In genomic region chr15:79028823-79029484, GRCm38 (mm10) we compare ENCODE assay signal across 9 mouse cellular contexts. TPM values are rescaled to one million over a fixed set of nuclear protein-coding genes. Genes with fewer than 3 reads are reported as not detected.
A peak's percentile ranks its signal among the peaks of the same experiment; 100 is the strongest.
DNase-seq lines count a peak whose midpoint lies in the region; ATAC-seq and TF ChIP-seq lines count a peak whose summit lies in the region.
"Had no signal": no experiment of that assay in that cellular context is flagged by ENCODE, and none has a peak within 500 bp of the region (broad histone marks: within the 10 kb centered on the region; RNA-seq: fewer than 3 reads in every experiment).

No protein-coding gene starts in this region.

- TF ChIP-seq POLR2A in bone marrow macrophage, adult 2 months (IDR thresholded peaks at IDR 0.05; ENCODE audit: borderline replicate concordance, low read depth, low read length), result no peak

- no peak for ATAC-seq in kidney, embryonic 16.5 days (ENCODE audit: low FRiP score, low TSS enrichment)
- ATAC-seq in hindbrain, embryonic 12.5 days (ENCODE audit: low FRiP score), result no peak
- no peak for ATAC-seq in midbrain, embryonic 14.5 days (ENCODE audit: low FRiP score, low TSS enrichment)
- no peak for ATAC-seq in activated CD4-positive, CD25-positive, alpha-beta regulatory T cell, adult 4 months

- peak overlapping the region; percentile 97 for H3K4me2 ChIP-seq in kidney, embryonic 16.5 days (replicated peaks; ENCODE audit: low read depth, low read length)
- peak overlapping the region; percentile 99 for H3K4me2 ChIP-seq in hindbrain, embryonic 12.5 days (replicated peaks)
- H3K4me2 ChIP-seq in midbrain, embryonic 14.5 days (ENCODE audit: low read length), result peak overlapping the region; percentile 99

- H3K9me3 ChIP-seq in kidney, embryonic 16.5 days (ENCODE audit: low read length), result no peaks in the 10 kb centered on the region
- no peaks in the 10 kb centered on the region for H3K9me3 ChIP-seq in hindbrain, embryonic 12.5 days (replicated peaks)
- H3K9me3 ChIP-seq in midbrain, embryonic 14.5 days (ENCODE audit: control insufficient read depth, low read length), result no peaks in the 10 kb centered on the region

- H3K4me3 ChIP-seq in kidney, embryonic 16.5 days (ENCODE audit: low read length), result peak overlapping the region; percentile 79
- H3K4me3 ChIP-seq in bone marrow macrophage, adult 2 months (ENCODE audit: insufficient read depth, low read length), result peak overlapping the region; percentile 80
- H3K4me3 ChIP-seq in hindbrain, embryonic 12.5 days, result peak overlapping the region; percentile 71
- H3K4me3 ChIP-seq in midbrain, embryonic 14.5 days (replicated peaks; ENCODE audit: low read depth, low read length), result peak overlapping the region; percentile 66

- 15% methylated on average over 16 of the region's 16 CpGs for WGBS in kidney, embryonic 16.5 days
- WGBS in hindbrain, embryonic 12.5 days, result 29% methylated on average over 16 of the region's 16 CpGs
- 22% methylated on average over 16 of the region's 16 CpGs for WGBS in midbrain, embryonic 14.5 days

- no peaks in the 10 kb centered on the region for H3K27me3 ChIP-seq in kidney, embryonic 16.5 days (ENCODE audit: insufficient read depth, low read length)
- H3K27me3 ChIP-seq in hindbrain, embryonic 12.5 days, result peaks cover 5% of the 10 kb centered on the region
- H3K27me3 ChIP-seq in midbrain, embryonic 14.5 days (ENCODE audit: control insufficient read depth, insufficient read depth, low read length), result no peaks in the 10 kb centered on the region

- H3K27ac ChIP-seq in kidney, embryonic 16.5 days (ENCODE audit: low read length), result peak overlapping the region; percentile 98
- peak overlapping the region; percentile 41; the same call in 1 of the 2 replicates for H3K27ac ChIP-seq in bone marrow macrophage, adult 2 months (ENCODE audit: insufficient read depth, low read depth, low read length)
- peak overlapping the region; percentile 98 for H3K27ac ChIP-seq in hindbrain, embryonic 12.5 days
- peak overlapping the region; percentile 93 for H3K27ac ChIP-seq in midbrain, embryonic 14.5 days (replicated peaks; ENCODE audit: low read depth, low read length)

- peaks cover 43% of the 10 kb centered on the region for H3K4me1 ChIP-seq in kidney, embryonic 16.5 days (ENCODE audit: insufficient read depth, low read length)
- H3K4me1 ChIP-seq in bone marrow macrophage, adult 2 months (ENCODE audit: control insufficient read depth, insufficient read depth, low read length), result peaks cover 19% of the 10 kb centered on the region
- H3K4me1 ChIP-seq in hindbrain, embryonic 12.5 days, result peaks cover 45% of the 10 kb centered on the region
- H3K4me1 ChIP-seq in midbrain, embryonic 14.5 days (ENCODE audit: control insufficient read depth, insufficient read depth, low read length), result peaks cover 32% of the 10 kb centered on the region

- no peak for TF ChIP-seq CTCF in bone marrow macrophage, adult 2 months (IDR thresholded peaks at IDR 0.05; ENCODE audit: low read depth, low read length)

- DNase-seq in kidney, adult 9 months, result no peak
- DNase-seq in midbrain, embryonic 14.5 days, result peak; percentile 20
- no peak for DNase-seq in adrenal gland, postnatal 25 days
- no peak for DNase-seq in left cerebral cortex, adult 8-10 months (ENCODE audit: low spot score in 2 of 2)

- H3K36me3 ChIP-seq in kidney, embryonic 16.5 days (ENCODE audit: insufficient read depth, low read length), result no peaks in the 10 kb centered on the region
- no peaks in the 10 kb centered on the region for H3K36me3 ChIP-seq in hindbrain, embryonic 12.5 days
- H3K36me3 ChIP-seq in midbrain, embryonic 14.5 days (ENCODE audit: control insufficient read depth, insufficient read depth, low read length), result no peaks in the 10 kb centered on the region

- peak overlapping the region; percentile 100 for H3K9ac ChIP-seq in kidney, embryonic 16.5 days (replicated peaks; ENCODE audit: low read length)
- peak overlapping the region; percentile 99 for H3K9ac ChIP-seq in hindbrain, embryonic 12.5 days
- peak overlapping the region; percentile 98 for H3K9ac ChIP-seq in midbrain, embryonic 14.5 days (replicated peaks; ENCODE audit: low read length)

RNA-seq across cellular contexts. Expression of gene H1f0, which starts 0.7 kb away (rescaled TPM):
- 521 and 528 TPM in 2 replicates for polyA plus RNA-seq in kidney, embryonic 16.5 days (2015; fragmentation: Nextera tagmentation; extraction: Ambion mirVana)
- polyA plus RNA-seq in bone marrow macrophage, adult 2 months (2012; ENCODE audit: insufficient read depth, insufficient read length, missing spikeins), result 87.7 and 88.8 TPM in 2 replicates
- 456 and 488 TPM in 2 replicates for polyA plus RNA-seq in hindbrain, embryonic 12.5 days (2016; fragmentation: Nextera tagmentation; extraction: Ambion mirVana)
- 94.4 and 154 TPM in 2 replicates for polyA plus RNA-seq in midbrain, embryonic 14.5 days (2014; fragmentation: Nextera tagmentation; extraction: Ambion mirVana)
- polyA plus RNA-seq in activated CD4-positive, CD25-positive, alpha-beta regulatory T cell, adult 4 months (2017; shearing (Covaris generic)), result 10 to 100 TPM; 37.2 to 37.8 TPM
- total RNA-seq in adrenal gland, postnatal 25 days (2021), result 159 and 217 TPM in 2 replicates
- total RNA-seq in left cerebral cortex, adult 8-10 months (2022), result 10 to 100 TPM; 84.9 to 94.2 (median 89.5) TPM

RNA-seq across cellular contexts. Expression of gene Galr3, which starts 12.7 kb away (rescaled TPM):
- not detected in 2 replicates for polyA plus RNA-seq in kidney, embryonic 16.5 days (2015; fragmentation: Nextera tagmentation; extraction: Ambion mirVana)
- polyA plus RNA-seq in bone marrow macrophage, adult 2 months (2012; ENCODE audit: insufficient read depth, insufficient read length, missing spikeins), result not detected in 2 replicates
- polyA plus RNA-seq in hindbrain, embryonic 12.5 days (2016; fragmentation: Nextera tagmentation; extraction: Ambion mirVana), result not detected in 2 replicates
- not detected in 2 replicates for polyA plus RNA-seq in midbrain, embryonic 14.5 days (2014; fragmentation: Nextera tagmentation; extraction: Ambion mirVana)
- not detected for polyA plus RNA-seq in activated CD4-positive, CD25-positive, alpha-beta regulatory T cell, adult 4 months (2017; shearing (Covaris generic))
- total RNA-seq in adrenal gland, postnatal 25 days (2021), result 0.39 TPM in 1 of 2 replicates, not detected in the other
- under 1 TPM in 3 of 4 experiments, not detected in 1; 0.30 to 0.72 (median 0.37) TPM for total RNA-seq in left cerebral cortex, adult 8-10 months (2022)
- total RNA-seq: neutrophil, adult 5-6 weeks had no signal

RNA-seq across cellular contexts. Expression of gene Ankrd54, which starts 33.7 kb away (rescaled TPM):
- 51.7 and 52.5 TPM in 2 replicates for polyA plus RNA-seq in kidney, embryonic 16.5 days (2015; fragmentation: Nextera tagmentation; extraction: Ambion mirVana)
- polyA plus RNA-seq in bone marrow macrophage, adult 2 months (2012; ENCODE audit: insufficient read depth, insufficient read length, missing spikeins), result 14.0 TPM in 2 replicates
- 56.8 and 60.3 TPM in 2 replicates for polyA plus RNA-seq in hindbrain, embryonic 12.5 days (2016; fragmentation: Nextera tagmentation; extraction: Ambion mirVana)
- polyA plus RNA-seq in midbrain, embryonic 14.5 days (2014; fragmentation: Nextera tagmentation; extraction: Ambion mirVana), result 50.2 and 52.6 TPM in 2 replicates
- polyA plus RNA-seq in activated CD4-positive, CD25-positive, alpha-beta regulatory T cell, adult 4 months (2017; shearing (Covaris generic)), result 1 to 10 TPM; 7.4 to 8.1 TPM
- 20.4 and 27.4 TPM in 2 replicates for total RNA-seq in adrenal gland, postnatal 25 days (2021)
- 10 to 100 TPM; 16.5 to 20.1 (median 18.4) TPM for total RNA-seq in left cerebral cortex, adult 8-10 months (2022)

RNA-seq across cellular contexts. Expression of gene Eif3l, which starts 46.0 kb away (rescaled TPM):
- 254 and 260 TPM in 2 replicates for polyA plus RNA-seq in kidney, embryonic 16.5 days (2015; fragmentation: Nextera tagmentation; extraction: Ambion mirVana)
- polyA plus RNA-seq in bone marrow macrophage, adult 2 months (2012; ENCODE audit: insufficient read depth, insufficient read length, missing spikeins), result 99.4 and 114 TPM in 2 replicates
- polyA plus RNA-seq in hindbrain, embryonic 12.5 days (2016; fragmentation: Nextera tagmentation; extraction: Ambion mirVana), result 190 and 196 TPM in 2 replicates
- polyA plus RNA-seq in midbrain, embryonic 14.5 days (2014; fragmentation: Nextera tagmentation; extraction: Ambion mirVana), result 141 and 182 TPM in 2 replicates
- polyA plus RNA-seq in activated CD4-positive, CD25-positive, alpha-beta regulatory T cell, adult 4 months (2017; shearing (Covaris generic)), result 100 to 1,000 TPM; 241 to 298 TPM
- 150 and 151 TPM in 2 replicates for total RNA-seq in adrenal gland, postnatal 25 days (2021)
- 10 to 100 TPM; 73.8 to 77.0 (median 75.3) TPM for total RNA-seq in left cerebral cortex, adult 8-10 months (2022)

Comparison
In these comparisons a context has a peak if more than half of its experiments do, and no peak if none do; other contexts are left out.
1. H3K27ac ChIP-seq: peak in every context shown above with its lines; median percentile 98 in kidney, embryonic 16.5 days; 98 in hindbrain, embryonic 12.5 days; 93 in midbrain, embryonic 14.5 days; 41 in bone marrow macrophage, adult 2 months.